Mouse (Mus musculus): Measurements from ENCODE around the gene Slc24a4. TPM values are rescaled to one million over a fixed set of nuclear protein-coding genes. Genes with fewer than 3 reads are reported as not detected.

Slc24a4 gene
- polyA plus RNA-seq, 1 experiment from 2014 or later: 2.8 TPM

GRCm38 (mm10) chr12:102301585-102301984 is 173.1 kb downstream of the Slc24a4 start:
- 80% methylated on average over 1 of the region's 1 CpGs for WGBS
- H3K9ac ChIP-seq (replicated peaks): no peak overlapping the region
- peaks cover 29% of the 10 kb centered on the region for H3K4me1 ChIP-seq
- no peaks in the 10 kb centered on the region for H3K36me3 ChIP-seq
- no peak for ATAC-seq (ENCODE audit: low FRiP score)
- H3K27ac ChIP-seq (replicated peaks): no peak overlapping the region
- H3K9me3 ChIP-seq (replicated peaks): no peaks in the 10 kb centered on the region
- H3K4me2 ChIP-seq: no peak overlapping the region
- H3K27me3 ChIP-seq (replicated peaks): no peaks in the 10 kb centered on the region
- H3K4me3 ChIP-seq (replicated peaks): no peak overlapping the region

DNA sequence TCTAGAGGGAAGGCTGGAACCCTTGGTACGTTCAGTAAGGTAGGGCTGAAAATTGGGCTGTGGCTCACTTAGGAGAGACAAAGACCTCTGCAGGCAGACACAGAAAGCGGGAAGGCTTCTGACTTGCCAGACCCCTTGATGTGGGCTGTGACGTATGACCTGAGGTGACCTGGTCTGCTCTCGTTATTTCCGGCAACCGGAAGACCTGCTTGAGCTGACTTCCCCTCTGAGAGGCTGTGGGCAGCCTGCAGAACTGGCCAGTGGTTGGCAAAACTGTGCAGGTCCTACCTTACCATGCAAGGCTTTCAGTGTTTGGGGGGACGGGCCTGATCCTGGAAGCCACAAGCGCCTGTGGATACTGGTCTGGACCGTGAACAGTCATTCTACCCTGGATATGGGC is 173.8 kb downstream of the Slc24a4 start:
- peaks cover 29% of the 10 kb centered on the region for H3K4me1 ChIP-seq
- H3K27me3 ChIP-seq (replicated peaks): no peaks in the 10 kb centered on the region
- no peak overlapping the region for H3K27ac ChIP-seq (replicated peaks)
- H3K36me3 ChIP-seq: no peaks in the 10 kb centered on the region
- no peaks in the 10 kb centered on the region for H3K9me3 ChIP-seq (replicated peaks)
- no peak overlapping the region for H3K4me2 ChIP-seq
- ATAC-seq (ENCODE audit: low FRiP score): no peak
- WGBS: 87% methylated on average over 9 of the region's 9 CpGs
- no peak overlapping the region for H3K9ac ChIP-seq (replicated peaks)
- no peak overlapping the region for H3K4me3 ChIP-seq (replicated peaks)

DNA sequence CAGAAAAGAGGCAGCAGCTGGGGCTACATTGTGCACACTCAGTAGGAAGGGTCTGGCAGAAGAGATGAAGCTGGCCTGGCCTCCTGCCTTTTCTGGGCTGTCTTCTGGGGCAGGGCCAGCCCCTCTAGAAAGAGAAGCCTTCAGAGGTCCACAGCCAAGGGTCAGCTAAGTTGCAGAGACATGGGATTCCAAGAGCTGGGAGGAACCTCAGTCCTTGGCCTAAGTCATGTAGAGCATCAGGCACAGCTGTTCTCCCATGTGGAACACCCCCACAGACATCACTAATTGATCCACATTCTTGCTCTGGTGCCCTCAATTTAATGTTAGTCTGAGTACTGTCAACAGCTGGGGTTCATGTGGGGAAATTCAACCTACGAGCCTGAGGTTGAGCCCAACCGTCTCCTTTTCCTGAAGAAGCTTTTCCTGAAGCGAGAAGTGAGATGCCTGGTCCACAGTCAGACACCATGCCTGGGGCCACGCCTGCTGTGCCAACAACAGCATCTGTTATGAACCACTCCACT is 174.4 kb downstream of the Slc24a4 start:
- no peak for ATAC-seq (ENCODE audit: low FRiP score)
- 70% methylated on average over 4 of the region's 4 CpGs for WGBS
- Histone ChIP-seq H3K4me3 (replicated peaks) (no peak overlapping the region), H3K27me3 (replicated peaks) (no peaks in the 10 kb centered on the region), H3K4me1 (peaks cover 33% of the 10 kb centered on the region), H3K27ac (replicated peaks) (0 out of 2 replicates have a peak overlapping the region, but pooled peaks have one; percentile 28), H3K9me3 (replicated peaks) (no peaks in the 10 kb centered on the region), H3K4me2 (no peak overlapping the region), H3K36me3 (no peaks in the 10 kb centered on the region), H3K9ac (replicated peaks) (no peak overlapping the region)

GRCm38 (mm10) chr12:102303867-102304266 is 175.3 kb downstream of the Slc24a4 start:
- no peak for ATAC-seq (ENCODE audit: low FRiP score)
- no peak overlapping the region for H3K4me2 ChIP-seq
- H3K4me3 ChIP-seq (replicated peaks): no peak overlapping the region
- WGBS: 37% methylated on average over 7 of the region's 7 CpGs
- no peaks in the 10 kb centered on the region for H3K9me3 ChIP-seq (replicated peaks)
- no peak overlapping the region for H3K27ac ChIP-seq (replicated peaks)
- H3K4me1 ChIP-seq: peaks cover 43% of the 10 kb centered on the region
- H3K27me3 ChIP-seq (replicated peaks): no peaks in the 10 kb centered on the region
- H3K36me3 ChIP-seq: no peaks in the 10 kb centered on the region
- H3K9ac ChIP-seq (replicated peaks): no peak overlapping the region

- Histone ChIP-seq H3K4me1 (peaks cover 45% of the 10 kb centered on the region), H3K9me3 (replicated peaks) (no peaks in the 10 kb centered on the region)
- 60% methylated on average over 10 of the region's 10 CpGs for WGBS
Measured at GRCm38 (mm10) chr12:102305069-102305836, 176.7 kb downstream of the Slc24a4 start.

DNA sequence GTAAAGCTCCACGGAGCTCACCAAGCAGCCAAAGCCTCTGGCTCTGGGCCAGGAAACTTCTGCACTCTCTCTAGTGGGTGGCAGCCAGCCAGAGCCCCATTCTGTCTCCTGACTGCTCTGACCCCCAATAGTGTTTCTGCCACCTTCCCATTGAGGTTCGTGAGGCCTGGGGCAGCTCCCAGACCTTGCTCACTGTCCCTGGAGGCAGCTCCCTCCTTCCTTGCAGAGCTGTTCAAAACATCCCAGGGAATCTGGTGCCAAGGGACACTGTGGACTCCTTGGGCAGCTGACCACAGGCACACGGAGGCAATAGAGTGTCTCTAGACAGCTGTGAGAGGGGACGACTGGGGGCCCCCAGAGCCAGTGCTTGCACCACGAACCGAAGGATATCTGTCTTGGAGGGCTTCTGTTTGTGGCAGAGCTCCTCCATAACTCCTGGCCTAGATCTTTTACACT is 179.5 kb downstream of the Slc24a4 start:
- ATAC-seq (ENCODE audit: low FRiP score): peak; percentile 29; the same call in 1 of the 2 replicates
- Histone ChIP-seq H3K4me2 (no peak overlapping the region), H3K4me1 (peaks cover 38% of the 10 kb centered on the region), H3K36me3 (no peaks in the 10 kb centered on the region), H3K27me3 (replicated peaks) (no peaks in the 10 kb centered on the region), H3K9ac (replicated peaks) (no peak overlapping the region), H3K9me3 (replicated peaks) (no peaks in the 10 kb centered on the region), H3K27ac (replicated peaks) (peak overlapping the region; percentile 48), H3K4me3 (replicated peaks) (no peak overlapping the region)
- 52% methylated on average over 6 of the region's 6 CpGs for WGBS

More at GRCm38 (mm10) chr12:102305069-102305836, 176.7 kb downstream of the Slc24a4 start:
- Histone ChIP-seq H3K36me3 (no peaks in the 10 kb centered on the region), H3K27ac (replicated peaks) (peak overlapping the region; percentile 14; the same call in 1 of the 2 replicates), H3K27me3 (replicated peaks) (no peaks in the 10 kb centered on the region), H3K4me3 (replicated peaks) (no peak overlapping the region), H3K9ac (replicated peaks) (no peak overlapping the region), H3K4me2 (no peak overlapping the region)
- ATAC-seq (ENCODE audit: low FRiP score): no peak

GRCm38 (mm10) chr12:102308457-102309011 is 180.0 kb downstream of the Slc24a4 start:
- Histone ChIP-seq H3K36me3 (no peaks in the 10 kb centered on the region), H3K27ac (replicated peaks) (peak overlapping the region; percentile 48), H3K27me3 (replicated peaks) (no peaks in the 10 kb centered on the region), H3K9ac (replicated peaks) (no peak overlapping the region), H3K4me1 (peaks cover 34% of the 10 kb centered on the region), H3K4me2 (no peak overlapping the region), H3K4me3 (replicated peaks) (no peak overlapping the region), H3K9me3 (replicated peaks) (no peaks in the 10 kb centered on the region)
- WGBS: 54% methylated on average over 16 of the region's 16 CpGs
- ATAC-seq (ENCODE audit: low FRiP score): peak; percentile 53; the same call in 1 of the 2 replicates

DNA sequence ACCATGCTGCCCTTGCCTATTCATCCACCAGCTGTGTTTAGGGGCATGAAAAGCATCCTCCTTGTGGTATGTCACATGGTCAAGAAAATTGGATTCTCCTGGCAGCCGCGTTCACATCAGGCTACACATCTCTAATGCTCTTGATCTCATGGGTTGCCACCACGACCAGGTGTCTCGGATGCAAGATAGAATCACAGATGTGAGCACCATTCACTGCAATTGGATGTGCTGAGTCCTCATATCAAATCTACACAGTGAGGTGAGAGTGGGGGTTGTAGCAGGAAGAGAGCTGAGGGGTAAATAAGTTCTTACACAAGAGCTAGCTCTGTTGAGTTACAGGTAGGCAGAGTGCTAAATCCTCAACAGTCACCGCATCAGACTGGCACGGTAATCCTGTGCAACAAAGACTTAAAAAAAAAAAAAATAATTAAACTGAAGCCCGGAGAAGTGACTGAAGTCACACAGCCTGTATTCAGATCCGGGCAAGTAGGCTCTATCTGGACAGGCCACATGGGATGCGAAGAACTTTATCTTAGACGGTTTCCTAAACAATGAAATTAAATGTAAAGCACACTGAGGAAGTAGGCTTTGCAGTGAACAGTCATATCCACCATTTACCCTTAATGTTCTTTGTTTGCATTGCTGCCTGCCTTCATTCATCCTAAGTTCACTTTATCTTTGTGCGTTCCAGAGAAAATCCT is 180.7 kb downstream of the Slc24a4 start:
- Histone ChIP-seq H3K4me1 (peaks cover 27% of the 10 kb centered on the region), H3K27ac (replicated peaks) (no peak overlapping the region), H3K9me3 (replicated peaks) (no peaks in the 10 kb centered on the region), H3K27me3 (replicated peaks) (no peaks in the 10 kb centered on the region), H3K4me3 (replicated peaks) (no peak overlapping the region), H3K36me3 (no peaks in the 10 kb centered on the region), H3K9ac (replicated peaks) (no peak overlapping the region), H3K4me2 (no peak overlapping the region)
- no peak for ATAC-seq (ENCODE audit: low FRiP score)
- WGBS: 94% methylated on average over 11 of the region's 11 CpGs

DNA sequence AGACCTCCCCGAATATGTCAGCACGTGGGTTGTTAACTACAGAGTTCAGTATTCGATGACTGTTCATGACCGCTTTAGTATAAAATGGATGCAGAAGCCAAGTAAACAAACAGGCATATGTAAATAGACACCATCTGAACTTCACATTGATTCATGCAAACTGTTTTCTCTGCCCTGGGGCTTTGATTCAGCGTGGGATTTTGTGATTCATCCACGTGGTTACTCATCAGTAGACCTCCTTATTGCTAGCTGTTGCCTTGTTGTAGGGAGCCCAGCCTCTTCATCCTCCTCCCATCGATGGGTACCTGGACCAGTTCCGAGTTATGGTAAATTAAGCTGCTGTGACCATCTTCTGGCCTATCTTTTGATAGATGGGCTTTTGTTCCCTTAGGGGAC is 181.3 kb downstream of the Slc24a4 start:
- H3K4me2 ChIP-seq: no peak overlapping the region
- no peak overlapping the region for H3K4me3 ChIP-seq (replicated peaks)
- H3K9me3 ChIP-seq (replicated peaks): no peaks in the 10 kb centered on the region
- H3K27me3 ChIP-seq (replicated peaks): no peaks in the 10 kb centered on the region
- no peaks in the 10 kb centered on the region for H3K36me3 ChIP-seq
- no peak overlapping the region for H3K27ac ChIP-seq (replicated peaks)
- peaks cover 21% of the 10 kb centered on the region for H3K4me1 ChIP-seq
- no peak for ATAC-seq (ENCODE audit: low FRiP score)
- WGBS: 85% methylated on average over 8 of the region's 8 CpGs
- H3K9ac ChIP-seq (replicated peaks): no peak overlapping the region

GRCm38 (mm10) chr12:102310261-102310660 is 181.7 kb downstream of the Slc24a4 start:
- Histone ChIP-seq H3K27ac (replicated peaks) (no peak overlapping the region), H3K9ac (replicated peaks) (no peak overlapping the region), H3K27me3 (replicated peaks) (no peaks in the 10 kb centered on the region), H3K4me2 (no peak overlapping the region), H3K4me3 (replicated peaks) (no peak overlapping the region), H3K36me3 (no peaks in the 10 kb centered on the region), H3K4me1 (peaks cover 18% of the 10 kb centered on the region), H3K9me3 (replicated peaks) (no peaks in the 10 kb centered on the region)
- WGBS: 90% methylated on average over 3 of the region's 3 CpGs
- ATAC-seq (ENCODE audit: low FRiP score): no peak

- H3K9me3 ChIP-seq (replicated peaks): no peaks in the 10 kb centered on the region
- H3K9ac ChIP-seq (replicated peaks): no peak overlapping the region
- H3K36me3 ChIP-seq: no peaks in the 10 kb centered on the region
- WGBS: 90% methylated on average over 5 of the region's 5 CpGs
- no peak overlapping the region for H3K4me3 ChIP-seq (replicated peaks)
- H3K27ac ChIP-seq (replicated peaks): no peak overlapping the region
- no peak overlapping the region for H3K4me2 ChIP-seq
- no peaks in the 10 kb centered on the region for H3K27me3 ChIP-seq (replicated peaks)
- no peak for ATAC-seq (ENCODE audit: low FRiP score)
- H3K4me1 ChIP-seq: peaks cover 15% of the 10 kb centered on the region
Measured at GRCm38 (mm10) chr12:102311454-102311853, 182.9 kb downstream of the Slc24a4 start.
